Mouse (Mus musculus) heart, embryonic 12.5 days (tissue): ENCODE measurements around the gene Sgtb. TPM values are rescaled to one million over a fixed set of nuclear protein-coding genes. Genes with fewer than 3 reads are reported as not detected.
A peak's percentile ranks its signal among the peaks of the same experiment; 100 is the strongest.

Source experiments
- ATAC-seq: fragments of 200-750 bp; cut with Nextera tagmentation; 2 replicates; pipeline ENCODE4 v1.8.0; 2017; ENCODE audit warnings: moderate TSS enrichment, moderate library complexity; ENCODE audit not compliant: insufficient number of reproducible peaks, low FRiP score
- H3K27ac ChIP-seq: fragments of 300-500 bp; sonication (generic); 2 replicates; pipeline ENCODE4 v1.5.1; 2016; ENCODE audit warnings: mild to moderate bottlenecking, moderate library complexity; ENCODE audit not compliant: poor library complexity, severe bottlenecking
- H3K27me3 ChIP-seq: fragments of 300-500 bp; sonication (generic); replicated peaks from 2 replicates; pipeline ENCODE4 v1.6.1; 2016; ENCODE audit warnings: mild to moderate bottlenecking, moderate library complexity
- H3K36me3 ChIP-seq: fragments of 300-500 bp; sonication (generic); 2 replicates; pipeline ENCODE4 v1.6.1; 2016; ENCODE audit warnings: mild to moderate bottlenecking, moderate library complexity
- H3K4me1 ChIP-seq: fragments of 300-500 bp; sonication (generic); replicated peaks from 2 replicates; pipeline ENCODE4 v1.6.1; 2016; ENCODE audit warnings: mild to moderate bottlenecking
- H3K4me2 ChIP-seq: fragments of 300-500 bp; sonication (generic); 2 replicates; pipeline ENCODE4 v1.6.1; 2016; ENCODE audit warnings: mild to moderate bottlenecking, moderate library complexity
- H3K4me3 ChIP-seq: fragments of 300-500 bp; sonication (generic); 2 replicates; pipeline ENCODE4 v1.5.1; 2016; ENCODE audit warnings: mild to moderate bottlenecking
- H3K9ac ChIP-seq: fragments of 300-500 bp; sonication (generic); 2 replicates; pipeline ENCODE4 v1.6.1; 2016; ENCODE audit warnings: mild to moderate bottlenecking, moderate library complexity
- H3K9me3 ChIP-seq: fragments of 300-500 bp; sonication (generic); replicated peaks from 2 replicates; pipeline ENCODE4 v1.6.1; 2016; ENCODE audit warnings: mild to moderate bottlenecking, moderate library complexity
- WGBS: fragments of 180-500 bp; shearing (Covaris S2); methylation state at CpG from one replicate; pipeline ENCODE4 v1.1.7; 2016; 5-methylcytosine and 5-hydroxymethylcytosine counted together
- polyA plus RNA-seq: library from polyadenylated mRNA; unstranded; fragments of >200 nt; fragmentation: Nextera tagmentation; extraction: Ambion mirVana; gene quantifications from 2 replicates; pipeline ENCODE4 v1.2.1, GENCODE M21; 2016

Gene Sgtb
- polyA plus RNA-seq, 1 experiment from 2014 or later: 2.5 TPM

- peak; percentile 1; the same call in 1 of the 2 replicates for ATAC-seq
- 13% methylated on average over 13 of the region's 13 CpGs for WGBS
- H3K4me3 ChIP-seq: peak overlapping the region; percentile 72
Measured at GRCm38 (mm10) chr13:104179176-104179888, 69.8 kb downstream of the Sgtb start.

GRCm38 (mm10) chr13:104187357-104187756, 77.8 kb downstream of the Sgtb start:
- Histone ChIP-seq H3K4me3 (no peak overlapping the region), H3K27me3 (no peaks in the 10 kb centered on the region), H3K9ac (no peak overlapping the region), H3K9me3 (no peaks in the 10 kb centered on the region), H3K27ac (no peak overlapping the region), H3K4me2 (no peak overlapping the region), H3K4me1 (no peaks in the 10 kb centered on the region), H3K36me3 (peaks cover 41% of the 10 kb centered on the region)
- no peak for ATAC-seq
- WGBS: 66% methylated on average over 4 of the region's 4 CpGs

More at GRCm38 (mm10) chr13:104179176-104179888, 69.8 kb downstream of the Sgtb start:
- H3K4me1 ChIP-seq: peaks cover 5% of the 10 kb centered on the region
- no peaks in the 10 kb centered on the region for H3K9me3 ChIP-seq
- H3K27ac ChIP-seq: peak overlapping the region; percentile 79
- peaks cover 16% of the 10 kb centered on the region; the same call in 1 of the 2 replicates for H3K36me3 ChIP-seq
- H3K4me2 ChIP-seq: peak overlapping the region; percentile 67
- H3K9ac ChIP-seq: peak overlapping the region; percentile 91
- no peaks in the 10 kb centered on the region for H3K27me3 ChIP-seq

Other genes starting within 250 kb of the Sgtb start
- gene Erbin, start 189.2 kb upstream of the Sgtb start, polyA plus RNA-seq: 18.3 and 21.4 TPM in 2 replicates
- 25.7 and 26.9 TPM in 2 replicates for gene Nln, start 127 bp upstream of the Sgtb start, polyA plus RNA-seq
- 52.7 and 54.5 TPM in 2 replicates for gene Trappc13, start 68.7 kb downstream of the Sgtb start, polyA plus RNA-seq
- 16.9 and 17.9 TPM in 2 replicates for gene Trim23, start 69.1 kb downstream of the Sgtb start, polyA plus RNA-seq
- gene Cenpk, start 118.9 kb downstream of the Sgtb start, polyA plus RNA-seq: 50.1 and 53.8 TPM in 2 replicates
- gene Ppwd1, start 119.1 kb downstream of the Sgtb start, polyA plus RNA-seq: 10.6 and 11.0 TPM in 2 replicates
- gene Adamts6, start 178.1 kb downstream of the Sgtb start, polyA plus RNA-seq: 5.7 and 6.8 TPM in 2 replicates